Mouse (Mus musculus) midbrain, postnatal 0 days (tissue): ENCODE measurements around the gene Bcar3. TPM values are rescaled to one million over a fixed set of nuclear protein-coding genes. Genes with fewer than 3 reads are reported as not detected.

ENCODE experiments used
- ATAC-seq: fragments of 200-750 bp; cut with Nextera tagmentation; 2 replicates; pipeline ENCODE4 v1.8.0; 2017; ENCODE audit warnings: moderate number of reproducible peaks, mild to moderate bottlenecking, moderate TSS enrichment, moderate library complexity; ENCODE audit not compliant: low FRiP score
- DNase-seq: peaks from one replicate; pipeline ENCODE4 v3.0.0-alpha.2; 2015; ENCODE audit warnings: low spot score
- H3K27ac ChIP-seq: fragments of 300-500 bp; sonication (generic); 2 replicates; pipeline ENCODE4 v1.5.1; 2014; ENCODE audit warnings: low read depth, mild to moderate bottlenecking, low read length, mixed read lengths
- H3K27me3 ChIP-seq: fragments of 300-500 bp; sonication (generic); 2 replicates; pipeline ENCODE4 v1.6.1; 2014; ENCODE audit warnings: low read length, control low read depth, mixed read lengths; ENCODE audit not compliant: insufficient read depth
- H3K36me3 ChIP-seq: fragments of 300-500 bp; sonication (generic); 2 replicates; pipeline ENCODE4 v1.6.1; 2014; ENCODE audit warnings: low read length, control low read depth, mixed read lengths; ENCODE audit not compliant: insufficient read depth
- H3K4me1 ChIP-seq: fragments of 300-500 bp; sonication (generic); 2 replicates; pipeline ENCODE4 v1.6.1; 2014; ENCODE audit warnings: mild to moderate bottlenecking, control low read depth, antibody characterized with exemption, low read length, mixed read lengths; ENCODE audit not compliant: insufficient read depth
- H3K4me2 ChIP-seq: fragments of 300-500 bp; sonication (generic); 2 replicates; pipeline ENCODE4 v1.6.1; 2014; ENCODE audit warnings: low read depth, mild to moderate bottlenecking, low read length, mixed read lengths; ENCODE audit not compliant: poor library complexity, severe bottlenecking
- H3K4me3 ChIP-seq: fragments of 300-500 bp; sonication (generic); 2 replicates; pipeline ENCODE4 v1.5.1; 2014; ENCODE audit warnings: low read depth, mild to moderate bottlenecking, low read length, moderate library complexity
- H3K9ac ChIP-seq: fragments of 300-500 bp; sonication (generic); replicated peaks from 2 replicates; pipeline ENCODE4 v1.6.1; 2014; ENCODE audit warnings: mild to moderate bottlenecking, low read length, moderate library complexity, mixed read lengths; ENCODE audit not compliant: poor library complexity, severe bottlenecking
- H3K9me3 ChIP-seq: fragments of 300-500 bp; sonication (generic); 2 replicates; pipeline ENCODE4 v1.6.1; 2016; ENCODE audit warnings: low read length, control low read depth
- CTCF ChIP-seq: IDR thresholded peaks from 2 replicates; pipeline ENCODE4 v1.5.1; 2016; ENCODE audit warnings: antibody characterized with exemption, mild to moderate bottlenecking
- WGBS: fragments of 180-500 bp; shearing (Covaris S2); extraction: QIAGEN DNeasy Blood & Tissue Kit; methylation state at CpG from one replicate; pipeline ENCODE4 v1.1.7; 2014; 5-methylcytosine and 5-hydroxymethylcytosine counted together
- polyA plus RNA-seq: library from polyadenylated mRNA; unstranded; fragments of >200 nt; fragmentation: Nextera tagmentation; extraction: Ambion mirVana; gene quantifications from 2 replicates; pipeline ENCODE4 v1.2.1, GENCODE M21; 2015
- total RNA-seq: library from RNA; depleted of rRNA; stranded (reverse); fragments of >200 nt; gene quantifications from 2 replicates; pipeline ENCODE4 v1.2.3, GENCODE M21; 2014

The Bcar3 gene
- total and polyA plus RNA-seq, 2 experiments from 2014 or later, result 6.0 to 27.2 TPM

DNA sequence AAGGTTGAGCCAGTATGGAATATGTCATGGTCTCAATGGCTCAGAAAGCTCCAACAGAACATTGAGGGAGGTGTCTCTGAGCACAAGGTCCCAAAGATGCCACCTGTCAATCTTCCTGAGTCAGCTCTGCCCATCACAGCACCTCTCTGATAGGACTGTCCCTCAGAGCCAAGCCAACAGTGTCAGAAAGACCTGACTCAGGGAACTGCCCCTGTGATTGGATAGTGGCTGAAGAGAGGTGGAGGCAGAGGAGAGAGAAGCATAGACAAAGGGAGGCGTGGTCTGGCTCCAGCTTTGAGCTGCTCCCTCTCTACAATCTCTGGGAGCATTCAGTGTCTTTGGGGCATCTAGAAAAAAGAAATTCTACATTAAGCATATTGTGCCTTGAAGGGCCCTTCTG lies 163.8 kb downstream of the Bcar3 start:
- Histone ChIP-seq H3K27me3 (no peaks in the 10 kb centered on the region), H3K36me3 (no peaks in the 10 kb centered on the region), H3K9me3 (no peaks in the 10 kb centered on the region), H3K4me2 (no peak overlapping the region), H3K27ac (no peak overlapping the region), H3K9ac (no peak overlapping the region), H3K4me3 (no peak overlapping the region), H3K4me1 (peaks cover 15% of the 10 kb centered on the region)
- no peak for TF ChIP-seq CTCF
- 38% methylated on average over 1 of the region's 1 CpGs for WGBS
- no peak for ATAC-seq
- no peak for DNase-seq

- DNase-seq, result no peak
- ATAC-seq, result no peak
- Histone ChIP-seq H3K4me3 (no peak overlapping the region), H3K9me3 (no peaks in the 10 kb centered on the region), H3K4me1 (peaks cover 15% of the 10 kb centered on the region), H3K4me2 (no peak overlapping the region), H3K27me3 (no peaks in the 10 kb centered on the region), H3K27ac (no peak overlapping the region), H3K9ac (no peak overlapping the region), H3K36me3 (no peaks in the 10 kb centered on the region)
- 70% methylated on average over 8 of the region's 8 CpGs for WGBS
- no peak for TF ChIP-seq CTCF
These were observed 164.8 kb downstream of the Bcar3 start for GRCm38 (mm10) chr3:122458743-122459142.

DNA sequence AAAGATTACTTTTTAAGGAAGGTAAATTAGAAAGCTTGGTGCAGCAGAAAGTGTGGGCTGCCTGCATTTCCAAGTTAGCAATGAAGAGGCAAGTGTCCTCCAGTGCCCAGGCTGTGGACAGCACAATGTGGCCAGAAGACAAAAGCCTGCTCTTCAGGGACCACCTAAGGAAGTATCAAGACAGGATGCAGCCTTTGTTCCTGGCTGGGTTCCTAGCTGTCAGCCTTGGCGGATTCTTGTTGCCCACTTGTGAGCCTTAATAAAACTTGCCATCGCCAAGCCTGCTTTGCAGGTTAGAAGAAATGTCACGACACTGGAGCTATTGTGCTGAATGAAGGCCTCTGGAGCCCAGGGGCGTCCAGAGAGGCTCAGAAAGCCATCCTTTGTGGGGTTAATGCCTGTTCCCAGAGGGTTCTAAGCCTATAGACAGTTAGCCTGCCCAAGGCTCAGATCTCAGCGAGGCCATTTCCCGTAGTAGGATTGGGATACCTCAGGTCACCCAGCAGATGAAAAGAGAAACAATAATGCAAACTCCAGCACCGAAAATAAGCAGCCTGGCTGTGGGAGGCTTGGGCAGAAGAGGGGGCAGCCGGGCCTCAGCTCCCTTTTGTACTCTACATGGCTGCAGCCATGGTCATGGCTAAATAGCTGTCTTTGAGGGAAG lies 167.0 kb downstream of the Bcar3 start:
- Histone ChIP-seq H3K4me1 (peaks cover 15% of the 10 kb centered on the region), H3K36me3 (no peaks in the 10 kb centered on the region), H3K4me3 (no peak overlapping the region), H3K27ac (peak overlapping the region; percentile 59), H3K9ac (no peak overlapping the region), H3K27me3 (no peaks in the 10 kb centered on the region), H3K9me3 (no peaks in the 10 kb centered on the region), H3K4me2 (no peak overlapping the region; the same call in 1 of the 2 replicates)
- WGBS, result 13% methylated on average over 8 of the region's 8 CpGs
- DNase-seq (no peak), ATAC-seq (0 out of 2 replicates have a peak, but pooled peaks have one; percentile 10)
- no peak for TF ChIP-seq CTCF

DNA sequence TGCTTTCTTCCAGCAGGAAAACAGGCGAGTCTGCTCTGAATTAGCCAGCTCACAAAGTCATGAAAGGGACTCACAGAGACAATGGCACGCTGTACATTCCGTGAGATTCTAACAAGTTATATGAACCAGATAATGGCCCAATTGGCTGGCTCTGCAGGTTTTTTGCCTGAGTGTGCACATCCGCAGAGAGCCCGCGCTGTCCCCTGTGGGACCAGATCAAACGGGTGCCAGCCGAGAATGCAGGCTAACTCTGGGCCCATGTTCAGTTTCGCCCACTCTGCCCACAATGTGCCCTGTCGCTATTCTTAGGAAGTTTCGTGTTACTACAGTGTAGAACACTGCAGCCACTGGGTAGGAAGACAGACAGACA lies 167.6 kb downstream of the Bcar3 start:
- Histone ChIP-seq H3K27me3 (no peaks in the 10 kb centered on the region), H3K4me3 (no peak overlapping the region), H3K27ac (peak overlapping the region; percentile 59), H3K9ac (no peak overlapping the region), H3K4me2 (peak overlapping the region; percentile 12; the same call in 1 of the 2 replicates), H3K9me3 (no peaks in the 10 kb centered on the region), H3K4me1 (peaks cover 15% of the 10 kb centered on the region), H3K36me3 (no peaks in the 10 kb centered on the region)
- WGBS, result 23% methylated on average over 11 of the region's 11 CpGs
- TF ChIP-seq CTCF, result no peak
- ATAC-seq (0 out of 2 replicates have a peak, but pooled peaks have one; percentile 31), DNase-seq (peak; percentile 34)

GRCm38 (mm10) chr3:122461932-122462871 lies 168.3 kb downstream of the Bcar3 start:
- Histone ChIP-seq H3K9me3 (no peaks in the 10 kb centered on the region), H3K9ac (no peak overlapping the region), H3K36me3 (no peaks in the 10 kb centered on the region), H3K27ac (peak overlapping the region; percentile 59; the same call in 1 of the 2 replicates), H3K4me1 (peaks cover 15% of the 10 kb centered on the region), H3K4me2 (peak overlapping the region; percentile 26), H3K4me3 (no peak overlapping the region), H3K27me3 (no peaks in the 10 kb centered on the region)
- TF ChIP-seq CTCF, result peak; percentile 64
- DNase-seq, result peak; percentile 65
- ATAC-seq, result peak; percentile 39
- WGBS, result 22% methylated on average over 18 of the region's 18 CpGs

- no peak for ATAC-seq
- H3K27me3 ChIP-seq, result no peaks in the 10 kb centered on the region
- H3K4me3 ChIP-seq, result no peak overlapping the region
- H3K9ac ChIP-seq, result no peak overlapping the region
- H3K27ac ChIP-seq, result no peak overlapping the region
- H3K36me3 ChIP-seq, result no peaks in the 10 kb centered on the region
- DNase-seq, result no peak
- H3K4me2 ChIP-seq, result no peak overlapping the region
- H3K4me1 ChIP-seq, result peaks cover 15% of the 10 kb centered on the region
- H3K9me3 ChIP-seq, result no peaks in the 10 kb centered on the region
- WGBS, result 65% methylated on average over 9 of the region's 9 CpGs
- TF ChIP-seq CTCF, result no peak
These were observed 169.2 kb downstream of the Bcar3 start for GRCm38 (mm10) chr3:122463166-122463565.
